Mouse (Mus musculus): ENCODE measurements at regions not wholly inside any gene's neighbourhood (a gene's known extent, or its start where the extent isn't known, plus 50 kb on each side); places are given as distances from the start of the nearest gene placed in this dataset.

- TF ChIP-seq CTCF (conservative IDR thresholded peaks at IDR 0.05; ENCODE audit: low read length) (no peak), POU5F1 (IDR thresholded peaks at IDR 0.05; ENCODE audit: borderline replicate concordance, low read length) (no peak), NANOG (IDR thresholded peaks at IDR 0.05; ENCODE audit: borderline replicate concordance, low read length) (no peak)
Observed at GRCm38 (mm10) chr1:33040740-33041139, 493.6 kb upstream of the Gm5415 start.

Measured in E14TG2a.4 (cell line).